Mouse (Mus musculus): ENCODE results near the gene Gm1604a.
"Not testable (repeated sequence)": the region's sequence is repeated elsewhere in the genome, so short reads cannot be mapped to it uniquely, and the experiment has no call there.

The Gm1604a gene

DNA sequence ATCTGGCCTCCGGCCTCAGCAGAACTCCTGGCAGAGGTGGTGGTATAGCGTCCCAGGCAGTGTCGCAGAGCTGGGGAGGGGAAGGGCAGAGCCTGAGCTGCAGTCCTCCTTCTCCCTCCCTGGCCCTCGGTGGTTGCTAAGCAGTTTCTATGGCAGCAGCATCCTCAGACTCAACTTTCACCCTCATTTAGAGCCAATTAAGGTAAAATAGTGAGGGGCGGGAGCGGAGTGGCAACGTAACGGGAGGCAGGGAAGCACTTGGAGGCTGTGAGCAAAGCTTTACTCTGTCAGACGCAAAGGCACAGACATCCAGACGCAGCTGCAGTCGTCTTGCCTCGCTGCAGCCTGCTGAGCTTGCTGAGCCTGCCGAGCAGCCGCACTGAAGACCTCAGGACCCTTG is at the start of gene Gm1604a:
Gm1604a (plus strand) TSS at position 312 of the 400 bp plus-strand sequence.
- in situ Hi-C loops (cut with MboI, MseI): not testable (repeated sequence)

DNA sequence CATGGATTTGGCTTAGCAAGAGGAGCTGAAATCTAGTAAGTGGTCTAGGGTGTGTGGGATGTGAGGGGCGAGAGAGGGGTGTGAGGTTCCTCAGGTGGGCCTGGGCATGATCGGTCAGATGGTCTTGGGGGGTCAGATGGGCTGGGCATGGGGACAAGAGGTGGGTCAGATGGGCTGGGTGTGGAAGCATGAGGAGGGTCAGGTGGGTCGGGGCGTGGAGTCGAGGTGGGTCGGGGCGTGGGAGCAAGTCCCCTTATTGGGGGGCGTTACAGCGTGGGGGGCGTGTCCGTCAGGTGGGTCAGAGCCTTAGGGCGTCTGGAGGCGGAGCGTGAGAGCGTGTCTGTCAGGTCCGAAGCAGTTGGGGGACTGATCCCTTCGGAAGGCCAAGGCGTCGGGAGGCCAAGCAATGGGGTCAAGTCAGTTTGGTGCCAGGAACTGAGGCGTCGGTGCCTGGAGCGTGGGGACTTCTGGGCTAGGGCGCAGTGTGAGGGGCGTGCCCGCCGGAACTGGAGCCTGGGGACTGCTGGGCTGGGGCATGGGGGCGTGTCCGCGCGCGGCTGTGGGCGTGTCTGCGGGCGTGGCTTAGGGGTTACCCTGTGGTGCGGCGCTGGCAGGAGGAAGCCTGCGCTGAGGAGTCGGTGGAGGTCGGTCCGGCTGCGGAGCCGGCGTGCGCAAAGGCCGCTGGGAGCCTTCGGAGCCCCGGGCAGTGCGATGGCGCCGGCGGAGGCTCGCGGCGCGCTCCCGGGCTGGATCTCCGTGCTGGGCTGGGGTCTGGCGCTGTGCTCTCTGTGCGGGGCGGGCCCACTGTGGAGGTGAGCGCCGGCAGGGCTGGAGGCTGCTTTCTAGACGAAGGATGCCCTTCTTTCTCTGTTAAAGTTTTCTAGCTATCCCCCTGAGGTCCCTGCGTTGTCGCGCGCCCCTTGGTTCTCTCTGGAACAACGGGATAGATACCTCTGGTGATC is 46.8 kb upstream of the Gm1604a start, which contains the start of gene Gm49721:
Gm49721 (plus strand) TSS at position 618 of the 962 bp plus-strand sequence.
- in situ Hi-C loops (cut with MboI, MseI): not testable (repeated sequence)

DNA sequence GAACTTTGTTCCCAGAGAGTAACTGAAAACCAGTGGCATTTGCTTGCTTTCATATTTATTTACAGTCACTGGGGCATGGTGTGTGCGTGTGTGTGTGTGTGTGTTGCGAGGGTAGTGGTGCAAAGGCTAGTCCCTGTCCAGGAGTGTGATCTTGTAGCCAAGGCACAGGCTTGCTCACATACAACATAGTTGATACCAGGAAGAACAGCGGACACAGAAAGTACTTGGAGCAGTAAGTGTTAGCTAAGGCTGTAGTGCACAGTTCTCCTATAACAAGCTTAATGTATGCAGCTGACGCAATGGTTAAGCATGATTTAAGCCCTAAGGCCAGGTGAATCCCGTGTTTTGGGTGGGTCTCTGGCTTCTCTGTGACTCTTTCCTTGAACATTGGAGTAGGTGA is 46.0 kb upstream of the Gm1604a start:
- in situ Hi-C loops (cut with MboI, MseI): not testable (repeated sequence)

DNA sequence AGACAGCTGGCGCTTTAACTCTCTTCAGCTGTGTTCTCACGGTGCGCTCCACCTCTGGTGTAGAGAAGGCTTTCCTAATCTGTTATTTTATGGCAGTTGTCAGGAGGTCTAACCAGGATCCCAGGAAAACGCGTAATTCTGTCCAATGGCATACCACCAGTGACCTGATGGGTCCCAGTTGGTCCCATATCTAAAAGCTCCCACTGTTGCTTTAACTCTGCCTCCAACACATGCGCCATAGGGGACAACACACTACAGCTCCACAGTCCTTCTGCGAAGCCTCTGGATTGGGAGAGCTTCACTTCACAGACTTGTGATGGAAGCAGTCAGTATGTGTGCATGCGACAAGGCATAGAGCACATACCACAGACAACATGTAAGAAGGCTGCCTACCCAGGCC is 45.2 kb upstream of the Gm1604a start:
- in situ Hi-C loops (cut with MboI, MseI): not testable (repeated sequence)

DNA sequence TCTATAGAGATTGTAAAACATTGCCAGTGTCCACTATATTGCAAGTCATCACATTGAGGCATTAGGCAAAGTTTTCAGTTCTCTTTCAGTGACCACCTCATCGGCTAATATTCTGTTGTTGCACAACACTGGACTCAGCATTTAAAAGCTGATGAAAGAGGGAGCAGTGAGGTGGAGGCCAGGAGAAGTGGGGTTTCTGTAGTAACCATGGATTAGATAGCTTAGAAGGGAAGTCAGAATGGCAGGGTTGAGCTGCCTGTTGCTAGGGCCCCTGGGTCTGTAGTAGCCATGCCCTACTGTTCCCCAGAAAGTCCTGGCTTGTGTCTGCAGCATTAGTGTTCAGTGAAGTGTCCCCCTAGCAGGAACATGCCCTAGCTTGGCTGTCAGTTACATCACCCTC is 39.2 kb upstream of the Gm1604a start:
- in situ Hi-C loops (cut with MboI, MseI): not testable (repeated sequence)

DNA sequence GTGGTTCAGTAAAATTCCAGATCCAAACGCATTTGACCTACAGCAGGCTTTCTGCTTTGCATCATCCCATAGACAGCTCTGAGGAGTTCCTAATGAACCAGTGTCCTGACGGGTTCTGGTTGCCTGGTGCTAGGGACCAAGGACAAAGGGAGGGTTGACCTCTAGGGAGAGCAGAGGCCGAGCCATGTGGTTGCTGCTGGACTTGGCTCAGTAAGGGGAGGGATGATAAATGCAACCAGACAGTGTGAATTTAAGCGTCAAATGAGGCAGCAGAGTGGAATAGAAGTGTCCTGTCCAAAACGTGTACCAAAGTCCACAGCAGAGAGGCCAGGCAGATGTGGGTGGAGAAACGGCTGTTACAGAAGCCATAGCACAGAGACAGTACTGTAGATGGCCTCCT is 29.9 kb upstream of the Gm1604a start:
- in situ Hi-C loops (cut with MboI, MseI): loop anchor here (5.0 kb wide), 1 partner anchor 1137 kb away; no protein-coding TSS in a partner anchor

DNA sequence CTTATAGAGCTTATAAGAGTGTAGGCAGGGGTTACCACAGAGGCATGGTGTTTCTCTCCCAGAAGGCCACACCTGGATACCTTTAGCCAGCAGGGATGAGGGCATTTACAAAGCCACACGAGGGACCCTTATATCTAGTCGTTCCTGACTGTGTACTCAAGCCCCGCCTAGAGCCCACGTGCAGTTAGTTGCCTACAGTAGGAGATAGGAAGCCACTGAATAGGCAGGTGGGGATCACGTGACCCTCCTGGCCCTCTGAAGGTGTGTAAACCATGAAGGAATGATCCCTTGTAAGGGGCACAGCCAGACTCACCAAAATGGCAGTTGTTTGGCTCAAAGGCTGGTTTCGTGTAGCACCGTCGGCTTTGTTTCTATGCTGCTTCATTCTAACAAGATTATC is 28.5 kb upstream of the Gm1604a start:
- in situ Hi-C loops (cut with MboI, MseI): loop anchor here (5.0 kb wide), 1 partner anchor 1135 kb away; no protein-coding TSS in a partner anchor

DNA sequence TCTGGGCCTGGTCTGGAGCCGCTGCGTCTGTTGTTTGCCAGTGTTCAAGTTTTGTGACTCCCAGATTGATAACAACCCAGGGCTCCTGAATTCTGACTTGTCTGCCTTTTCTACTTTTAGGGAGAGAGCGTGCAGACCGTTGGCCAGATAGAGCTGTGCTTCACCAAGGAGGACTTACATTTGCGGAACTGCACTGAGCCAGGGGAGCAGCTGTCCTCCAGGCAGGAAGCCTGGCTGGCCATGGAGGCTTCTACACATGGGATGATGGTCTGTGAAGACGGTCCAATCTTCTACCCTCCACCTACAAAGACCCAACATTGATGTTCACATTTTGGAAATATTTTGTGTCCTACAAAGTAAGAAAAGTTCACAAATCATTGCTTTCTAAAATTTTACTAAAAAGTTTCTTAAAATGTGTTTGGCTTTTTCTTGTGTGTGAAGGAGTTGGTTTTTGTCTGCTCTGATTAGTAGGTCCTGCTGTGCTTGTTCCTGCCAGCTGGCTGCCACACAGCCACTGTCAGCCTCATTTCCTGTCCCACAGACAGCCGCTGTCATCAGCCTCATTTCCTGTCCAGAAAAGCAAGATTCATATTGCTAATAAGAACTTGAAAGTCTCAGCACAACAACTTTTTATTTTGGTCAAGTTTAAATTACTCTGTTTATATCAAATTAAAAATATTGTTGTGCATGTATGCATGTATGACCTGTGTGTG is 27.4 kb upstream of the Gm1604a start:
- in situ Hi-C loops (cut with MboI, MseI): loop anchor here (5.0 kb wide), 1 partner anchor 1134 kb away; no protein-coding TSS in a partner anchor

DNA sequence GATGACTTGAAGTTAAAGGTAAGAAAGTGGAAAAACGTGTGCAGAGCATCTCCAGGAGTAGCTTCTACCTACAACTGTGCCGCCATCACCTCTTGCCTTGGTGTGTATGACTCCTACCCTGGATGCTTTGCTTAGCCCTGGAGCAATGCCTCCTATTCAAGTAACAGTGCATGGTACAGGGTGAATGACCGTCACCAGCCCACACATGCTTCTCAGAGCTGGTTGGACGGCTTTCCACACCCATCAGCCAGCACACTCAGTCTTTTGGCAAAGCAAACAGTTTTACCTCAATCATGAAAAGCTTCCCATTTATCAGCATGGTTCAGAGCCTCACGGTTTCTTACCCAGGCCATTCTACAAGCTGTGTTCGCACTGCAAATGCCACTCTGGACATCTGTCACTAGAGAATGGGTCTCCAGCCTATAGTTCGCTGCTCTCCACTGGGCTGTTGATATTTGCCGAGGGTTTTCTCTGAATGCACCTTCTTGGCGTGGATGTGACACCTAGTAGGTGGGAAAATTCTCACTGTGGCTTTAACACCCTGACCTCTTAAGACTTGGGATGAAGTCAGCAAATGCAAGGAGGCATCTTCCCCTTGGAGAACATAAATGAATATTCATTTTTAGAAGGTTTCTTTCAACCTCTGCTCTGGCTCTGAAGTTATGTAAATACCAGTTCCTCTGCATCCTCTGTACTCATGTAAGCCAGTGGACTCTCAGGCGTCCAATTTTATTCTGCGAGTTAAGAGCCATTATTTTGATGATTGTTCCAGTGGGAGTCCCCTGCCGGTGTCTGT is 23.4 kb upstream of the Gm1604a start:
- in situ Hi-C loops (cut with MboI, MseI): not testable (repeated sequence)

DNA sequence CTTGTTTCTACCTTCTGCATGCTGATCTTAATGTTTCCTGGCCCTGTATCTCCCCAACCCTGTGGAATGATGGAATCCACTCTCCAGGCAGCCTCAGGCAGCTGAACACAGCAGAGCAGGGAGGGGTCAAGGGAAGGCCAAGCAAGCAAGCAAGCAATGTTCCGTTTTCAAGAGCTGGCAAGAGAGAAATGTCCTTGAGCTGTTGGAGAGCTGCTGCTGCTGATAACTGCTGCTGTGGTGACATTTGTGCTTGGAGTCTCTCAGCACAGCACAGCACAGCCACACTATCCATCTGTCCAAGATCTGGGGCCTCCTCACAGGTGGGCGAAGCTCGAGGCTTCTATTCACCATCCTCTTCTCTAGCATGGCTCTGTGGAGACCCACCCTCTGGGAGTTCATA is 22.0 kb upstream of the Gm1604a start:
- in situ Hi-C loops (cut with MboI, MseI): not testable (repeated sequence)

DNA sequence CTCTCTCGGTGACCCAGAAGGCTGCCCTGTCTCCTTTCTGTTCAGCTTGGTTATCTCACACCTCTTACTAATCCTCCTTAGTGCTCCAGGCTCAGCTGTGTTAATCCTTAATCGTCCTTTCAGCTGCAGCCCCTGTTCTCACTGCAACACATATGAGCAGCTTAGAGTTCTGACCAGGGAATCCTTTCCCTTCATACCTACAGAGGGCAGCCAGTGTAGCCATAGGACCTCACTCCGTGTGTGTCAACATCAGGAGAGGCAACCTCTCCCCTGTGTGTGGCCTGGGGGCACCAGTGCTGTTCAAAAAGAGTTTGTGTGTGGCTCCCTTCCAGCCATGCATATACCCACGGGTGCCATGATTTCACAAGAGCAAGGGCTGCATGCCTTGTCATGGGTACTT is 19.7 kb upstream of the Gm1604a start:
- in situ Hi-C loops (cut with MboI, MseI): not testable (repeated sequence)

DNA sequence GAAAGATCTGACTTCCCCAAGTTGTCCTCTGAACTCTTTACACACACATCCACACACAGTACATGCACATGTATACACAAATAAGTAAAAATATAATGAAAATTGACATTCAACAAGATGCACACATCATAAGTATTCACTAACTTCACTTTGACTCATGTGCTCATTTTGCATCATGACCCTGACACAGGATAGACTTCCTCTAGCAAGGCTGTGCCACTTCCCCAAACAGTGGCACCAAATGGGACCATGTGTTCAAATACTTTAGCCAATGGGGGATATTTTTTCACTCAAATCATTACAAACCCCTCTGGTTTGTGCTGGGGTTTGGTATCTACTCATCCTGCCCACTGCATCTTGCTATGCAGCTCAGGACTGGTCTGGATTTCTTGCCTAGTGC is 16.5 kb upstream of the Gm1604a start:
- in situ Hi-C loops (cut with MboI, MseI): not testable (repeated sequence)

DNA sequence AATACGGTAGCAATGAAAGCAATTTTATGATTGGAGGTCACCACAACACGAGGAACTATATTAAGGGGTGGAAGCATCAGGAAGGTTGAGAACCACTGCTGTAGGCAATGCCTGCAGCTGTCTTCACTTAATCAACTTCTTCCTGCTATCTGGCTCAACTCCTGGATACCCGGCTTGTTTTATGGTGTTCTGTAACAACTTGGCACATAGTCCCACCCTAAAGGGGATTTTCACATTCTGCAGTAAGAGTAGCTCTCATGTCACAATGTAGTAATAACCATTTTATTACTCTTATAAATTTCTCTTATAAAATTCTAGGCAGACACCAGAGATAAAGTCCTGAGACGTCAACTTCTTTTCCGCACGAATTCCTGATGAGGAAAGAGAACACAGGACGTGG is 15.9 kb upstream of the Gm1604a start:
- in situ Hi-C loops (cut with MboI, MseI): not testable (repeated sequence)

DNA sequence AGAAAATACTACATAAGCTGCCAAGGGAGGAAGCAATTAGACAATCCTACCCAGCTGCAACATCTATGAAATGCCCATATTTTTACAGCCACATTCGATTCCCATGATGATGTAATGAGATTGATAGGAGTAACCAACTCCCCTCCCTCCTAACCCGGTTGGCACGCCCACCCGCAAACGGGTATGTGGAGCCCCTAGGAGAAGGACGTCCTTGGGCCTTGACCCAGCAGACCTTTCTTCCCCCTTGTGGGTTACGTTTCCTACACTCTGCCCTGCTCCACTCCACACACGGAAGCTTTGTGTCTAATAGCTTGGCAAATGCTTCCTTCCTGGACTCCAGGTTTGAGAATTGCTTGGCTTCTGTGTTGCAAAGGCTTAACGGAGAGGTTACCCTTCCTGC is 15.5 kb upstream of the Gm1604a start:
- in situ Hi-C loops (cut with MboI, MseI): loop anchor here in 1 of 2 experiments (5.0 kb wide), 1 partner anchor 1107 kb away; no protein-coding TSS in a partner anchor

DNA sequence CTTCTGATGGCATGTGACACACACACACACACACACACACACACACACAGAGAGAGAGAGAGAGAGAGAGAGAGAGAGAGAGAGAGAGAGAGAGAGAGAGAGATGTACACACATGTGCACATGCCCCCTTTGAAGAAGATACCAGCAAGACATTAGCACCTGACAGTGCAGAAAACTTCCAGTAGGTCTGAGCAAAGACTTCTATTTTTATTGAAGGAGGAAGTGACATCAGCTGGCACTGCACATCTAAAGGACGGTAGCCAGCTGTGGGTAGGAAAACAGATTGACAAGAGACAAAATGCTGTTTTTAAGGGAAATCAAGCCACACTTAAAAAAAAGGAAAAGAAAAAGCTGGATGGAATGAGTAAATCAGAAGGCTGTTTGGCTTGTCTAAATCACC is 11.2 kb upstream of the Gm1604a start:
- in situ Hi-C loops (cut with MboI, MseI): loop anchor here in 1 of 2 experiments (5.0 kb wide), 1 partner anchor 1103 kb away; no protein-coding TSS in a partner anchor

DNA sequence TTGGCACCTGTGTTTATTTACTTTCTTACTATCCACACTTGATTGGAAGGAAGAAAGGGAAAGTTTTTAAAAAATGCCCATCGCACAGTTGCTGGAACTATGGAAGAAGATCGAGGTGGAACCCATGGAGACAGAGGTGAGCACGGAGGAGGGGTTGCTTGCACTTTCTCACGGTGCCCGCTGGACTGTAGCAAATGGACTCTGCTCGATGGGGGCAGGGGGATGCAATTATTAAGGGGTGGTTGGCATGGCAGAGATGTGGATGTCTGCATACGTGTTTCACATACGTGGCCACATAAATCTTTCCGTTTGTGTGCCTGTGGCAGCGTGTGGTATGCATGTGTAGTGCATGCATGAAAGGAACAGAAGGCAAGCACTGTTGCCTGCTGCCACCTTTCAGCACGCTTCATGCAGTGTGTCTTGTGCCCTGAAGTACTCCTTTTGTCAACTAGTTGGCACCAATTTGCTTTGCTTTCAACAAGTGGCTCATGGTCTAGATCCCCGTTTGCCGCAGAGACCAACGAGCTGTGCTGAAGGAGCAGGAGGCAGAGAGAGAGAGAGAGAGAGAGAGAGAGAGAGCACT is 487 bp downstream of the Gm1604a start:
- in situ Hi-C loops (cut with MboI, MseI): not testable (repeated sequence)

DNA sequence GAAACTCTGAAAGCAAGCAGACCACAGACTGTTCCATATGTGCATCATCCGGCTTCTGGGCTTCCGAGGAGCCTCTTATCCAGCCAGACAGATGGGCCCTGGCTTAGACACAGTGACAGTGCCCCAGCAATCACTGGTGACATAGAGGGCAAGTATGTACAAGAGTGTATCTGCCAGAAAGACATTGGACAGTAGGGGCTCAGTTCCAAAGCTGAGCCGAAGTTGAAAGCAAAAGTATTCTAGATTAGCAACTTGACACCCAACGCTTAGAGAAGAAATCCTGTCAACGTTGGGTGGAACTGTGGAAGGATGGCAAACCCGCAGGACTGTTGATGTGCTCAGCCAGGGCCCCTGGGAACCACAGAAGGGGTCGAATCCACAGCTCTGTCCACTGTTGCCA is 4.8 kb downstream of the Gm1604a start:
- in situ Hi-C loops (cut with MboI, MseI): loop anchor here in 1 of 2 experiments (10.0 kb wide), 1 partner anchor 1065 kb away; no protein-coding TSS in a partner anchor

DNA sequence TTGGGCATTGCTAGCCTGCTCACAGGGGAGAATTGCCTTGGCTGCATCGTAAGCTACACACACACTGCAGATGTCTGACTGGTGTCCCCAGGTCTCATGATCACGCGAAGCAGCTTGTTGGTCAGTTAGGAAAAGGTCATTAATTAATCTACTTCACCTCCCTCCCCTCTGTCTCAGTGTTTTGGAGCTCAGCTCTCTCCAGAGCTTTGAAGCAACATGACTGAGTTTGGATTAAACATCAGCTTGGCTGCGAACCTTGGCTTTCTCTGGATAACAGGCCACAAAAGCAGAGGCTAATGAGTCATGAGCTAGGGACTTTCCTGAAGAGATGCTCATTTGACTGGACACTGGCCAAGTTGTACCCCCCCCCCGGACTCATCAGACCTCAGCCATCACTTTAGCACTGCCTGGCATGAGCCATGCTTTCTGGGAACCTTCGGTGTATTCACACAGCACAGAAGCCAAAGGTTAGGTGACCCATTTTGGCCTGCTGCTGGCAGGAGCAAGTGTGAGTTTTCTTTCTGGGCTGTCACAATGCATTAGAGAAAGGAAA is 5.3 kb downstream of the Gm1604a start:
- in situ Hi-C loops (cut with MboI, MseI): loop anchor here in 1 of 2 experiments (10.0 kb wide), 1 partner anchor 1064 kb away; no protein-coding TSS in a partner anchor

DNA sequence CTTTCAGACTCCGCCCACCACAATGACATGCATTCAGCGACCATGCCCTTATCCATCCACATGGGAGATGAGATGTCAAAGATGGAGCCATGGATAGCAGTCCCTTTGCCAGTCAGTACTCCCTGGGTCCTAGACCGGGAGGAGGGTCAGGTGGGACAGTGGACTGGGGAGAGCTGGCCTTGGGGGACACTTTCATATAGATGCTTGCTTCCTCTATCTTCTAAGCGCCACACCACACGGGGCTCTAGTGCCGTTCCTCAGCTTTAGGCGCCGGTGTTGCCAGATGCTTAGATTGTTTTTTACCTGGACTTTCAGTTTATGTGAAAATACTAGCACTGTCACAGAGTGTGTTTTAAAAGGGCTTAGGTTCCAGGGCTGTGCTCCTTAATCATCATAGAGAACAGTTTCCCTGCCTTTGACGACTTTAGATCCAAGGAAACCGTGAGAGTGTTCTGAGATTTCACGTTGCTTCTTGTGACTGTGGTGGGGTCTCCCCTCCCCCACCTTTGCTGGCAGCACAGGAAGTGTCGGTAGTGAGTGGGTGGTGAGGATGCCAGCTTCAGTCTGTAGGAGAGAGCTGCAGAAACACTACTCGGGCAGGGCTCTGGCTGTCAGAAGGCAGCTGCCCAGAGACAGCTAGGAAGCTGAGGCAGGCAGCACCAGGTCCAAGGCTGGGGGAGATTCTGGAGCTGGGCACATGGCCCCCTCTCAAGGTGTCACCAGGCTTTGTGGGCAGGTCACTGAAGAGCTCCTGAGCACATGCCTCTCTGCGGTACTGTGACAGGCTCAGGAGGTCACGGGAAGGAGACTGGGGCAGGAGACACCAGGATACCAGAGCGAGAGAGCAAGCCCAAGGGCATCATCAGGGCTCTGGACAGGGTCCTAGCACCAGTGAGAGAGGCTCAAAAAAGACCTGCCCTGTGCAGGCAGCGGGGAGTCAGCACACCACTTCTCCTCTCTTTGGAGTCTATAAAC is 8.1 kb downstream of the Gm1604a start:
- in situ Hi-C loops (cut with MboI, MseI): loop anchor here in 1 of 2 experiments (10.0 kb wide), 1 partner anchor 1061 kb away; no protein-coding TSS in a partner anchor
